Mouse (Mus musculus) MEL (cell line): ENCODE measurements around the gene Exoc3l2.

ENCODE experiments used
- CTCF ChIP-seq, 3 experiments: IDR thresholded peaks in 2 of 3; conservative IDR thresholded peaks in 1 of 3; 2 replicates each; pipeline ENCODE4 v1.5.1; 2011 to 2012; ENCODE audit warnings: low read length in 3 of 3, low read depth in 2 of 3, mild to moderate bottlenecking in 2 of 3, improper control_type of control experiment in 1 of 3, inconsistent platforms in 1 of 3, mixed read lengths in 1 of 3, moderate library complexity in 1 of 3; ENCODE audit not compliant: control insufficient read depth in 1 of 3, insufficient read depth in 1 of 3, poor library complexity in 1 of 3, severe bottlenecking in 1 of 3
- EP300 ChIP-seq, 2 experiments: IDR thresholded peaks; 2 replicates each; pipeline ENCODE4 v1.6.1; 2011; ENCODE audit warnings: improper control_type of control experiment in 2 of 2, low read length in 2 of 2, low read depth in 1 of 2, mild to moderate bottlenecking in 1 of 2
- GATA1 ChIP-seq: IDR thresholded peaks from 2 replicates; pipeline ENCODE4 v1.6.1; 2011; ENCODE audit warnings: low read depth, low read length, improper control_type of control experiment
- MAFK ChIP-seq: IDR thresholded peaks from 2 replicates; pipeline ENCODE4 v1.6.1; 2011; ENCODE audit warnings: low read depth, mild to moderate bottlenecking, low read length, improper control_type of control experiment, borderline replicate concordance
- MAX ChIP-seq: IDR thresholded peaks from 2 replicates; pipeline ENCODE4 v1.6.1; 2011; ENCODE audit warnings: low read length, improper control_type of control experiment
- NRF1 ChIP-seq: IDR thresholded peaks from 2 replicates; pipeline ENCODE4 v1.6.1; 2014; ENCODE audit warnings: low read depth, mild to moderate bottlenecking, inconsistent platforms, low read length, improper control_type of control experiment, moderate library complexity; ENCODE audit not compliant: poor library complexity, insufficient read depth, severe bottlenecking
- POLR2A ChIP-seq, 2 experiments: IDR thresholded peaks; 2 replicates each; pipeline ENCODE4 v1.6.1; 2011 to 2012; ENCODE audit warnings: low read length in 2 of 2, mild to moderate bottlenecking in 2 of 2, control low read depth in 1 of 2, improper control_type of control experiment in 1 of 2, low read depth in 1 of 2, moderate library complexity in 1 of 2; ENCODE audit not compliant: control insufficient read depth in 1 of 2, insufficient read depth in 1 of 2, poor library complexity in 1 of 2
- USF1 ChIP-seq: IDR thresholded peaks from 2 replicates; pipeline ENCODE4 v1.6.1; 2014; ENCODE audit warnings: low read depth, mild to moderate bottlenecking, inconsistent platforms, low read length, improper control_type of control experiment, moderate library complexity
- USF2 ChIP-seq, 2 experiments: IDR thresholded peaks; 2 replicates each; pipeline ENCODE4 v1.6.1; 2011 to 2012; ENCODE audit warnings: improper control_type of control experiment in 2 of 2, low read length in 2 of 2, borderline replicate concordance in 1 of 2, inconsistent platforms in 1 of 2, low read depth in 1 of 2, mild to moderate bottlenecking in 1 of 2; ENCODE audit not compliant: insufficient read depth in 1 of 2
- ZKSCAN1 ChIP-seq: IDR thresholded peaks from 2 replicates; pipeline ENCODE4 v1.6.1; 2012; ENCODE audit warnings: low read depth, mild to moderate bottlenecking, inconsistent platforms, low read length, improper control_type of control experiment, moderate library complexity
- ZMIZ1 ChIP-seq: IDR thresholded peaks from 2 replicates; pipeline ENCODE4 v1.6.1; 2012; ENCODE audit warnings: low read depth, mild to moderate bottlenecking, inconsistent platforms, low read length, improper control_type of control experiment, moderate library complexity

DNA sequence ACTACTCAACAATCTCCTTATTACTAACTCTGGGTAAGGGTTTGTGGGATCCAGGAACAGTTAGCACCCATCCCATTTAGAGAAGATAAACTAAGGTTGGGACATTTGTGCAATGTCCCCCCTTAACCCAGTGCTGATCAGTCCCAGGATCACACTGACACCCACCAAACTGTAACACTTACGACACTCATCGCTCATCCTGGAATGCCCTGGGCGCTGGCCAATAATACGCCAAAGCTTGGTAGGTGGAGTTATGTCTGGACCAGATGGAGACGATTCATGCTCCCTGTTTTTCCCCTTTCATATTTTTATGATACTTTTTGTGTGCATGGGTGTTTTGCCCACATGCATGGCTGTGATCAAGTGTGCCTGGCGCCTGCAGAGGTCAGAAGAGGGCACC, 32.7 kb upstream of the Exoc3l2 start:
- TF ChIP-seq NRF1 (no peak), POLR2A (IDR thresholded peaks at IDR 0.05; ENCODE audit: control insufficient read depth in 1 of 2, insufficient read depth in 1 of 2, low read depth in 1 of 2, low read length in 2 of 2, poor library complexity in 1 of 2) (no peak), ZKSCAN1 (no peak), EP300 (IDR thresholded peaks at IDR 0.05; ENCODE audit: low read depth in 1 of 2, low read length in 2 of 2) (no peak), MAX (no peak), CTCF (IDR thresholded peaks at IDR 0.05 in 2 of 3, conservative IDR thresholded peaks at IDR 0.05 in 1 of 3; ENCODE audit: control insufficient read depth in 1 of 3, insufficient read depth in 1 of 3, low read depth in 2 of 3, low read length in 3 of 3, poor library complexity in 1 of 3, severe bottlenecking in 1 of 3) (no peak), USF1 (no peak), GATA1 (no peak), MAFK (no peak), ZMIZ1 (no peak), USF2 (IDR thresholded peaks at IDR 0.05; ENCODE audit: borderline replicate concordance in 1 of 2, insufficient read depth in 1 of 2, low read depth in 1 of 2, low read length in 2 of 2) (no peak)
